Mouse (Mus musculus) kidney, postnatal 25 days (tissue): Measurements from ENCODE around the gene Smim24.

Experiments used
- DNase-seq, 2 experiments: peaks; one replicate each; pipeline ENCODE4 v3.0.0; 2021; ENCODE audit warnings: mixed read lengths in 2 of 2

Gene Smim24

GRCm38 (mm10) chr10:81410981-81411380 lies 18.1 kb downstream of the Smim24 start:
- DNase-seq, result peak; percentile 61 to 83

GRCm38 (mm10) chr10:81411471-81412400 lies 18.9 kb downstream of the Smim24 start:
- DNase-seq, result peak; percentile 87 to 95

GRCm38 (mm10) chr10:81412586-81413309 lies 19.9 kb downstream of the Smim24 start:
- DNase-seq, result no peak

GRCm38 (mm10) chr10:81413310-81414261 lies 20.7 kb downstream of the Smim24 start:
- peak; percentile 93 to 97 for DNase-seq

GRCm38 (mm10) chr10:81414682-81415081 lies 21.8 kb downstream of the Smim24 start:
- peak; percentile 75 to 92 for DNase-seq

- no peak for DNase-seq
These were observed 22.3 kb downstream of the Smim24 start for GRCm38 (mm10) chr10:81415146-81415545.

GRCm38 (mm10) chr10:81415549-81416310 lies 22.9 kb downstream of the Smim24 start:
- DNase-seq, result peak in 1 of 2 experiments; percentile 79

- peak; percentile 85 to 96 for DNase-seq
These were observed 23.9 kb downstream of the Smim24 start for GRCm38 (mm10) chr10:81416581-81417226.

- DNase-seq, result peak in 1 of 2 experiments; percentile 44
These were observed 24.7 kb downstream of the Smim24 start for GRCm38 (mm10) chr10:81417227-81418215.

- peak in 1 of 2 experiments; percentile 60 for DNase-seq
These were observed 25.6 kb downstream of the Smim24 start for GRCm38 (mm10) chr10:81418216-81419070.

- peak in 1 of 2 experiments; percentile 36 for DNase-seq
These were observed 26.5 kb downstream of the Smim24 start for GRCm38 (mm10) chr10:81419111-81419928.

GRCm38 (mm10) chr10:81420191-81420767 lies 27.4 kb downstream of the Smim24 start:
- DNase-seq, result peak; percentile 3 to 61

- DNase-seq, result peak in 1 of 2 experiments; percentile 1
These were observed 28.4 kb downstream of the Smim24 start for GRCm38 (mm10) chr10:81421041-81421796.

- DNase-seq, result peak; percentile 2 to 52
These were observed 28.9 kb downstream of the Smim24 start for GRCm38 (mm10) chr10:81421797-81422100.

- DNase-seq, result peak; percentile 2 to 55
These were observed 29.3 kb downstream of the Smim24 start for GRCm38 (mm10) chr10:81422191-81422590.

- DNase-seq, result peak in 1 of 2 experiments; percentile 1
These were observed 29.9 kb downstream of the Smim24 start for GRCm38 (mm10) chr10:81422661-81423217.
